Mouse (Mus musculus) kidney, embryonic 16.5 days (tissue): ENCODE data around the gene Ift27. TPM values are rescaled to one million over a fixed set of nuclear protein-coding genes. Genes with fewer than 3 reads are reported as not detected.

Experiments used
- ATAC-seq: fragments of 200-750 bp; cut with Nextera tagmentation; 2 replicates; pipeline ENCODE4 v1.8.0; 2017; ENCODE audit warnings: moderate TSS enrichment; ENCODE audit not compliant: low FRiP score, low TSS enrichment
- H3K27ac ChIP-seq: fragments of 300-500 bp; sonication (generic); 2 replicates; pipeline ENCODE4 v1.5.1; 2014; ENCODE audit warnings: low read length
- H3K27me3 ChIP-seq: fragments of 300-500 bp; sonication (generic); 2 replicates; pipeline ENCODE4 v1.6.1; 2014; ENCODE audit warnings: low read length, control low read depth, mixed read lengths; ENCODE audit not compliant: insufficient read depth
- H3K36me3 ChIP-seq: fragments of 300-500 bp; sonication (generic); 2 replicates; pipeline ENCODE4 v1.6.1; 2014; ENCODE audit warnings: low read length, control low read depth, mixed read lengths; ENCODE audit not compliant: insufficient read depth
- H3K4me1 ChIP-seq: fragments of 300-500 bp; sonication (generic); 2 replicates; pipeline ENCODE4 v1.6.1; 2014; ENCODE audit warnings: low read length, control low read depth, mixed read lengths; ENCODE audit not compliant: insufficient read depth
- H3K4me2 ChIP-seq: fragments of 300-500 bp; sonication (generic); replicated peaks from 2 replicates; pipeline ENCODE4 v1.6.1; 2014; ENCODE audit warnings: low read depth, low read length
- H3K4me3 ChIP-seq: fragments of 300-500 bp; sonication (generic); 2 replicates; pipeline ENCODE4 v1.5.1; 2014; ENCODE audit warnings: mild to moderate bottlenecking, low read length
- H3K9ac ChIP-seq: fragments of 300-500 bp; sonication (generic); replicated peaks from 2 replicates; pipeline ENCODE4 v1.6.1; 2014; ENCODE audit warnings: low read length
- H3K9me3 ChIP-seq: fragments of 300-500 bp; sonication (generic); 2 replicates; pipeline ENCODE4 v1.6.1; 2016; ENCODE audit warnings: low read length, control low read depth
- WGBS: fragments of 180-500 bp; shearing (Covaris S2); extraction: QIAGEN DNeasy Blood & Tissue Kit; methylation state at CpG from one replicate; pipeline ENCODE4 v1.1.7; 2014; 5-methylcytosine and 5-hydroxymethylcytosine counted together
- polyA plus RNA-seq: library from polyadenylated mRNA; unstranded; fragments of >200 nt; fragmentation: Nextera tagmentation; extraction: Ambion mirVana; gene quantifications from 2 replicates; pipeline ENCODE4 v1.2.1, GENCODE M21; 2015

Ift27 gene
- polyA plus RNA-seq, 1 experiment from 2014 or later, result 83.7 TPM

DNA sequence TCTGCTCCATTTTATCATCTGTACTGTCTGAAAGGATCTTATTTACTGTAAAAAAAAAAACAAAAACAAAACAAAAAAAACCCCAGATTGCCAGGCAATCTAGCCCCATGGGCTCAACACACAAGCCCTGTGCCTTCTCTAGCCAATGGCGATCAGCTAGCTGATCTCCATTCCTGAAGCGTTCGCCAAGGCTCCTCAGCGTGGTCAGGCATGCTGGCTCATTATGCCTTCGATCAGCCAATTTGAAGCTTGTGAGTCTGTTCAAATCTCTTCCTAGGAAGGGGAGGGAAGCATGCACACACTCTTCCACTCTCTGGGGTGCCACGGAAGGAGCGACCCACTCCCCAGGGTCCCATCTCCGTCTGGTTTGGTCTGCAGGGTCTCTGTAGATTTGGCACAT lies 16.6 kb downstream of the Ift27 start:
- no peak for ATAC-seq
- H3K9ac ChIP-seq, result no peak overlapping the region
- 88% methylated on average over 8 of the region's 8 CpGs for WGBS
- no peaks in the 10 kb centered on the region for H3K27me3 ChIP-seq
- H3K4me3 ChIP-seq, result no peak overlapping the region
- H3K9me3 ChIP-seq, result no peaks in the 10 kb centered on the region
- no peak overlapping the region for H3K4me2 ChIP-seq
- no peaks in the 10 kb centered on the region for H3K4me1 ChIP-seq
- H3K36me3 ChIP-seq, result 0 out of 2 replicates have a peak, but pooled peaks cover 2% of the 10 kb centered on the region
- H3K27ac ChIP-seq, result no peak overlapping the region

DNA sequence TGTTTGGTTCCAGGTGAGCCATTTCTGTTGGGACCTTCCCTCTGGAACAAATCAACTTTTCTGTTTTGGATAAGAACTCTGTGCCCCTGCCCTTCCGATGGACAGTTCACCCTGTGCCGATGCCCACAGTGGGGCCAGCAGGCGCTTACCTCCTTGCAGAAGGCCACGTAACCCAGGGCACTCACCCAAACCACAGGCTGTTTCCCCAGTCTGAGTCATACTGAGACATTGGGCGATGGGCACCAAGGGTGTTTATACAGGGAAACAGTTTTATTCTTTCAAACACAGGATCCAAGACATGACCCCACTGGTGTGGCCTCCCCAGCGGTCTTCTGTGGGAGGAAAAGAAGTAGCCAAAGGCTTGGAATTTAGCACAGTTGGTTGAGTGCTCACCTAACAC lies 18.5 kb downstream of the Ift27 start:
- Histone ChIP-seq H3K9ac (no peak overlapping the region), H3K4me1 (no peaks in the 10 kb centered on the region), H3K27me3 (no peaks in the 10 kb centered on the region), H3K9me3 (no peaks in the 10 kb centered on the region), H3K36me3 (0 out of 2 replicates have a peak, but pooled peaks cover 2% of the 10 kb centered on the region), H3K4me2 (no peak overlapping the region), H3K4me3 (no peak overlapping the region), H3K27ac (no peak overlapping the region)
- 85% methylated on average over 6 of the region's 6 CpGs for WGBS
- ATAC-seq, result no peak

DNA sequence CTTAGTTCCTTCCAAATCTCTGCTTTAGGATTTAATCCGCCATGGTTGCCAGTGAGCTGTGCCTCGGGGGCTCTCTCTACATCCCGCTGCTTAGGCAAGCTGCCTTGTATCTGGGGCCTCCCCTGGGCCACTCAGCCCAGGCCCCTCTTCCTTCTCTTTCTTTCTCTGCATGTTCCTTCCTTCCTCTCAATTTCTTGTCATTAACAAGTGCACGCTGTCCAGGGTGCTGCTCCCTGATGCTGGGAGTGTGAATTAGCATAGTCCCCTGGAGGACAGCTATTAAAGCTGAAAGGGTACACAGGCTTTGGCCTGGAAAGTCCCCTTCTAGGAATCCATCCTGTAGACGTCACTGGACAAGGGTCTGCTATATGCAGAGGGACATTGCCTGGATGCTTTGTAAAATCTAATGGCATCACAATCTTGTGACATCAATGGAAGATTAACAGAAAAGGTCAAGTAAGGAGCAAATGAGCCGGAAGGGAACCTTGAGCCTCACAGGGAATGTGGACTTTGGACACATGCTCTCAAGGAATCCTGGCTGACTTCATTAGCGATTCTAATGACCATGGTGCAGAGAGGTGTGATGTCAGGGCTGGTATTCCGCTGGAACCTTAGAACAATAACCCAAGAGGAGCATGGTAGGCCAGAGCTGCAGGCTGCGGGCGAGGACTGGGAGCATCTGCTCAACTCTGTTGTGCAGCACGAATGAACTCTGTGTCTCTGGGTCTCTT lies 20.7 kb downstream of the Ift27 start:
- Histone ChIP-seq H3K9me3 (no peaks in the 10 kb centered on the region), H3K27ac (no peak overlapping the region), H3K4me1 (no peaks in the 10 kb centered on the region), H3K4me3 (no peak overlapping the region), H3K9ac (no peak overlapping the region), H3K4me2 (no peak overlapping the region), H3K27me3 (no peaks in the 10 kb centered on the region), H3K36me3 (no peaks in the 10 kb centered on the region)
- 55% methylated on average over 11 of the region's 11 CpGs for WGBS
- ATAC-seq, result peak; percentile 57

DNA sequence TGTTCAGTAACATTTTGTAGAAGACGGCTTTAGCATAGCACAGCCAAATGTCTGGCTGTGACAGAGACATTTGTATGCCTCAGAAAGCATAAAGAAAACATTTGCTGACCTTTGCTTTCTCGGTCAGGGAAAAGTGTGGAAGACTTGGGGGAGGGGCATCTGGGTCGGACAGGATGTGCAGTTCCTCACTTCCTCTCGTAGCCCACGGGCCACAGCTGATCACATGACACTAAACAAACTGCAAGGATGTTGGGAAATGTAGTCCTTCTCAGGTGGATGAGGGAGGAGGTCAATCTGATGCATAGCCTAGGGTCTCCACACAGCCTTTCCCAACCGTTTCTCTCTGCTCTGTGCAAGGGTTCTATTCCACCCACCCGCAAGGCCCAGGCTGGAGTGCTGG lies 25.3 kb downstream of the Ift27 start:
- Histone ChIP-seq H3K9ac (no peak overlapping the region), H3K27ac (no peak overlapping the region), H3K27me3 (no peaks in the 10 kb centered on the region), H3K36me3 (no peaks in the 10 kb centered on the region), H3K4me1 (no peaks in the 10 kb centered on the region), H3K4me3 (no peak overlapping the region), H3K9me3 (no peaks in the 10 kb centered on the region), H3K4me2 (no peak overlapping the region)
- ATAC-seq, result no peak
- WGBS, result 76% methylated on average over 7 of the region's 7 CpGs

DNA sequence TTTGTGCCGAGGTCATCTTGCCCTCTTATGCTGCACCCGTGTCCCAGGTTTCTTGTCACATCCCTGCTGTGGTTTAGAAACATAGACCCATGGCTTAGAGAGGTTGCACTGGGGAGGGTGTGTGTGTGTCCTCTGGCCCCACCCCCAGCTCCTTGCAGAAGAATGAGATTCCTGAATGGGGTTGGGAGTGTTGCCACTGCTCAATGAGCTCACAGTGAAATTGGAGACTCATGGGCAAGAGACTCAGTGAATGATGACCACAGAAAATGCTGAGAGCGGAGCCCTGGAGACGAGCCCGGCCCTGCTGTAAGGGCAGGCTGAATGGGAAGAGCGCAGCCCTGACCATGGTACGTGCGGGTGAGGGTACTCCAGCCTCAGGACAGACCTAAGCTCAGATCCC lies 33.7 kb downstream of the Ift27 start:
- H3K9me3 ChIP-seq, result no peaks in the 10 kb centered on the region
- H3K4me2 ChIP-seq, result no peak overlapping the region
- no peaks in the 10 kb centered on the region for H3K27me3 ChIP-seq
- no peak overlapping the region for H3K27ac ChIP-seq
- no peak for ATAC-seq
- H3K4me3 ChIP-seq, result no peak overlapping the region
- no peak overlapping the region for H3K9ac ChIP-seq
- 59% methylated on average over 8 of the region's 8 CpGs for WGBS
- H3K36me3 ChIP-seq, result no peaks in the 10 kb centered on the region
- H3K4me1 ChIP-seq, result no peaks in the 10 kb centered on the region

DNA sequence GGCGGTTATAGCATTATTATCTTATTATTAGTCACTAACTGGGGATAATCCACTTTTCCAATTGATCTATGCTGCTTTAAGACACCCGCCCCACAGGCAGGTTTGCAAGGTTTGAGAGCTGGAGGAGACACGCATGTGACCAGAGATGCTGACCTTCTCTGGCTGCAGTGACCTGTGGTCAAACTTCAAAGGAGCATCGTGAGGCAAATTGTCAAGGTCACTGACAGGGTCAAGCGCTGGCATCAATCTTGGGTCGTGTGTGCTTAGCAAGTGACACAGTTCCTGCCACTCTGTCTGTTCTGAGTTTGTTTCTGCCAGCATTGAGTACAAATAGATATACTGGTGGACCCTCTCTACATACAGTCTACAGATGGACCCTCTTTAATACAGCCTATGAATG lies 39.3 kb downstream of the Ift27 start:
- Histone ChIP-seq H3K27ac (no peak overlapping the region), H3K4me1 (no peaks in the 10 kb centered on the region), H3K4me2 (no peak overlapping the region), H3K27me3 (no peaks in the 10 kb centered on the region), H3K4me3 (no peak overlapping the region), H3K9ac (no peak overlapping the region), H3K9me3 (no peaks in the 10 kb centered on the region), H3K36me3 (no peaks in the 10 kb centered on the region)
- ATAC-seq, result no peak
- WGBS, result 28% methylated on average over 6 of the region's 6 CpGs

DNA sequence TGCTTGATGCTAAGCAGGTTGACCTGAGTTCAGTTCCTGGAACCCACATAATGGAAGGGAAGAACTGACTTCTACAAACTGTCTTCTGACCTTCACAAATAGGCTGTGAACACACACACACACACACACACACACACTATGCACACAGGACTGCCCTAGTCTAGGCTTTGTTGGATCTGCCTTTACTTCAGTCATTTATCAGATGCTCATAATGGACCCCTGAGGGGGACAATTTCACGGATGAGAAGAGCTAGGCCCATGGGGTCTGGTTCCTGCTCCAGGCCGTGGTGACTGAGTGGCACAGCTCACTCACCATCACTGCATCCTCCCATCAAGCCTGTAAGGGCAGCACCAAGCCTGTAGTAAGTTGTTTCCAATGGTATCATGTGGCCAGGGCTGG lies 40.5 kb downstream of the Ift27 start:
- Histone ChIP-seq H3K4me3 (no peak overlapping the region), H3K9me3 (no peaks in the 10 kb centered on the region), H3K36me3 (no peaks in the 10 kb centered on the region), H3K4me1 (no peaks in the 10 kb centered on the region), H3K9ac (no peak overlapping the region), H3K27ac (no peak overlapping the region), H3K27me3 (no peaks in the 10 kb centered on the region), H3K4me2 (no peak overlapping the region)
- 46% methylated on average over 2 of the region's 2 CpGs for WGBS
- ATAC-seq, result no peak

DNA sequence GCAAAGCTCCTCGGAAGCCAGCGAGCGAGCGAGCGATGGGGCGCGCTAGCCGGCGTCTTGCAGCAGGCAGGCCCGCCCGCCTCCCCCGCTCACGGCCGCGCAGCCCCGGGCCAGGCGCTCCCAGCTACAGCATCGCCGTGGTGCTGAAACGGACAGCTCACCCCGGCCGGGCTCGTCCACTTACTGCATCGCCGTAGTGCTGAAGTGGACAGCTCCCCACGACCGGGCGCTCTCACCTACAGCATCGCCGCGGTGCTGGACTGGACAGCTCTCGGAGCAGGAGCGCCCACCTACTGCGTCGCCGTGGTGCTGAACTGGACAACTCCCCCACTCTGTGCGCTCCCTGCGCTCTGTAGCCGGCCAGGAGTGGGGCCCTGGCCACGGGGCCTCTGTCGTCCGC lies 54.2 kb downstream of the Ift27 start, which contains the start of gene Cacng2:
TSS of gene Cacng2 (minus strand) at position 325 of the 400 bp plus-strand sequence.
- Histone ChIP-seq H3K36me3 (no peaks in the 10 kb centered on the region), H3K9ac (no peak within 1 kb of the TSS), H3K4me1 (peaks cover 3% of the 10 kb centered on the region; the same call in 1 of the 2 replicates), H3K4me2 (peak within 1 kb of the TSS; percentile 49), H3K27ac (no peak within 1 kb of the TSS), H3K27me3 (peaks cover 14% of the 10 kb centered on the region), H3K9me3 (no peaks in the 10 kb centered on the region), H3K4me3 (peak within 1 kb of the TSS; percentile 13; the same call in 1 of the 2 replicates)
- ATAC-seq, result peak; percentile 99
- under 1% methylated on average over 42 of the region's 42 CpGs for WGBS

DNA sequence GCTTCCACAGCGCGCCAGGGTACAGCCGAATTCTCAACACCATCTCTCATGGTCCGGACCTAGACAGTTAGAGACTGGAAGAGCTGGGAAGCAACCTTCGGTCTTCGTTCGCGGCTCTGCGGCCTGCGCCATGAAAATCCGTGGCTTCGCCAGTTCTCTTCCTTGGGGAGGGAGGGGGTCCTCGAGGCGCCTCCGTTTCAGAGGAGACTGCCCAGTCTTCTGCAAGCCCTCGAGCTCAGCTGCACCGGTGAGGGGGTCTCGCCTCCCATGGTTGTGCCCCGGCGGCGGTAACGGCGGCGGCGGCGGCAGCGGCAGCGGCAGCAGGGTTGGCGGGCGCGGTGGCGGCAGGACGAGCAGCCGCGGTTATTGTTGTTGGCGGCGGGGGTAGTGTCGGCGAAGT lies 54.7 kb downstream of the Ift27 start:
- Histone ChIP-seq H3K4me2 (peak overlapping the region; percentile 49), H3K4me1 (peaks cover 3% of the 10 kb centered on the region; the same call in 1 of the 2 replicates), H3K9me3 (no peaks in the 10 kb centered on the region), H3K4me3 (peak overlapping the region; percentile 13; the same call in 1 of the 2 replicates), H3K27ac (no peak overlapping the region), H3K27me3 (peaks cover 14% of the 10 kb centered on the region), H3K9ac (no peak overlapping the region), H3K36me3 (no peaks in the 10 kb centered on the region)
- WGBS, result 6% methylated on average over 32 of the region's 39 CpGs
- no peak for ATAC-seq

DNA sequence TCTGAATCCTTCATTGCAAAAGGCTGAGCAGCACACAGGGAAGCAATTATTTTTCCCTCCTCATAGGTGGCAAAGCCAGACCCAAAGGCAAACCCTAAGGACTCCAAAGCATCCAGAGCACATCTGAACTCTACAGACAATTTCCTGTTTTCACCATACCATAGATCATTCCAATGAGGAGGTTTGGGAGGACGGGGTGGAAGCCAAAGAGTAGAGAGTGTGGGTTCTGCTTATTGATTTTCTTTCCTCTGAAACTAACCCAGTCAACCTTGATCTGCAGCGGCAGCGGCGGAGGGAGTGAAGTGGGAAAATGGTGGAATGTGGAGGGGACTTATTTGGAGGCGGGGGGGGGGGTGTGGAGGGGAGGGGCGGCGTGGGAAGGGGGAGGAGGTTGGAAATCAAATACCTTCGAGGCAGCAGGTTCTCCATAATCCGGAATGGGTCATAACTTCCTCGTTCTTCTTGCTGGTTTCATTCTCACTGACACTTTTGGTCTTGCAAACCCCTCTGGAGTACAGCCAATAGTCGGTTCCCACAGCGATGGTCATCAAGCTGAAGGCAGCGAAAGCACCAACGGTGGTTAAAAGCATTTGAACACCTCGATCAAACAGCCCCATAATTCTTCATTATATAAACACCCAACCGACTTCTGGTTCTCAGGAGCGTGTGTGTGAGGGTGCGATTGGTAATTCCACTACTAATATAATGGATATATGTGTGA lies 55.5 kb downstream of the Ift27 start:
- no peak overlapping the region for H3K4me3 ChIP-seq
- ATAC-seq, result no peak
- peaks cover 3% of the 10 kb centered on the region; the same call in 1 of the 2 replicates for H3K4me1 ChIP-seq
- no peaks in the 10 kb centered on the region for H3K36me3 ChIP-seq
- WGBS, result 69% methylated on average over 16 of the region's 18 CpGs
- no peak overlapping the region for H3K27ac ChIP-seq
- peaks cover 14% of the 10 kb centered on the region for H3K27me3 ChIP-seq
- H3K9ac ChIP-seq, result no peak overlapping the region
- no peak overlapping the region for H3K4me2 ChIP-seq
- H3K9me3 ChIP-seq, result no peaks in the 10 kb centered on the region
